Mouse (Mus musculus) ES-E14 (cell line): ENCODE results near the gene Aftph. TPM values are rescaled to one million over a fixed set of nuclear protein-coding genes. Genes with fewer than 3 reads are reported as not detected.

Source experiments
- DNase-seq: peaks from one replicate; pipeline ENCODE4 v3.0.0-alpha.2; 2013; ENCODE audit warnings: low read depth, low spot score
- H3K27ac ChIP-seq: 2 replicates; pipeline ENCODE4 v1.5.1; 2012; ENCODE audit warnings: low read depth, mild to moderate bottlenecking, low read length, moderate library complexity, mixed read lengths; ENCODE audit not compliant: poor library complexity, insufficient read depth, severe bottlenecking
- H3K36me3 ChIP-seq: 2 replicates; pipeline ENCODE4 v1.6.1; 2012; ENCODE audit warnings: mild to moderate bottlenecking, low read length, moderate library complexity, mixed read lengths; ENCODE audit not compliant: control insufficient read depth, poor library complexity, insufficient read depth, severe bottlenecking
- H3K4me1 ChIP-seq, 2 experiments: fragments of 150-350 bp in 1 of 2; sonication (generic) in 1 of 2; 2 replicates each; pipeline ENCODE4 v1.6.1; 2012; ENCODE audit warnings: low read length in 2 of 2, mild to moderate bottlenecking in 1 of 2, mixed read lengths in 1 of 2; ENCODE audit not compliant: control insufficient read depth in 2 of 2, insufficient read depth in 2 of 2, poor library complexity in 1 of 2
- H3K4me3 ChIP-seq, 2 experiments: fragments of 150-350 bp in 1 of 2; sonication (generic) in 1 of 2; 2 replicates each; pipeline ENCODE4 v1.5.1; 2012; ENCODE audit warnings: low read length in 2 of 2, low read depth in 1 of 2, mild to moderate bottlenecking in 1 of 2, mixed read lengths in 1 of 2; ENCODE audit not compliant: insufficient read depth in 1 of 2, poor library complexity in 1 of 2, severe bottlenecking in 1 of 2
- H3K9ac ChIP-seq: 2 replicates; pipeline ENCODE4 v1.6.1; 2012; ENCODE audit warnings: low read depth, mild to moderate bottlenecking, low read length, mixed read lengths; ENCODE audit not compliant: poor library complexity, insufficient read depth, severe bottlenecking
- H3K9me3 ChIP-seq: fragments of 150-350 bp; sonication (generic); 2 replicates; pipeline ENCODE4 v1.6.1; 2012; ENCODE audit warnings: low read depth, mild to moderate bottlenecking, low read length; ENCODE audit not compliant: control insufficient read depth, insufficient read depth
- CHD2 ChIP-seq: IDR thresholded peaks from 2 replicates; pipeline ENCODE4 v1.6.1; 2014; ENCODE audit warnings: mild to moderate bottlenecking, low read depth, low read length, inconsistent platforms
- HCFC1 ChIP-seq: IDR thresholded peaks from 2 replicates; pipeline ENCODE4 v1.6.1; 2012; ENCODE audit warnings: low read length, inconsistent platforms, borderline replicate concordance; ENCODE audit not compliant: insufficient read depth
- MAFK ChIP-seq: IDR thresholded peaks from 2 replicates; pipeline ENCODE4 v1.6.1; 2014; ENCODE audit warnings: mild to moderate bottlenecking, low read depth, low read length, inconsistent platforms; ENCODE audit not compliant: insufficient read depth
- ZC3H11A ChIP-seq: IDR thresholded peaks from 2 replicates; pipeline ENCODE4 v1.6.1; 2012; ENCODE audit warnings: low read depth, mild to moderate bottlenecking, inconsistent platforms, low read length, borderline replicate concordance
- ZNF384 ChIP-seq: IDR thresholded peaks from 2 replicates; pipeline ENCODE4 v1.6.1; 2012; ENCODE audit warnings: low read depth, low read length, inconsistent platforms
- in situ Hi-C, 2 experiments: fragments of 600-800 bp; cut with MboI; formaldehyde crosslinking; loops; one replicate each; pipeline ENCODE4 v1.15.1; 2025; ENCODE audit warnings: low sequenced_read_pairs in 2 of 2, inconsistent platforms in 1 of 2; ENCODE audit not compliant: unreplicated experiment in 2 of 2
- total RNA-seq: library from RNA; depleted of rRNA; stranded (reverse); fragments of 300-350 nt; gene quantifications from 2 replicates; pipeline ENCODE4 v1.2.3, GENCODE M21; 2012

The Aftph gene
- total RNA-seq, 1 experiment: 25.7 TPM

DNA sequence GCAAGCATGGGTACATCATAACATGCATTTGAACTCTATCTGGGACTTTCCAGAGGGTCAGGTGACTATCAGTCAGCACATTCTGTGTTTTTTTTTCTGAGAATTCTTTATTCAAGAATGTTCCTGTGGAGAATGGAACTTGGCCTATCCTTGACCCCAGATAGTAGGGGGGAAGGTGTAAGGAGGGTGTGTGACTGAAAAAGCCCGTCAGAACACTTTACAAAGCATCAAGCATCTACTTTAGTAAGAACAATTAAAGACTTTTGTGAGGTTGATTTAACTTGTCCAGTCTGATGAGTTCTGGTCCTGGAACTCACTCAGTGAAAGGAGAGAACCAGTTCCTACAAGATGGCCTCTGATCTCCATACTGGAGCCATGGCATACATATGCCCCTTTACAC, 43.8 kb upstream of the Aftph start:
- Histone ChIP-seq H3K9ac (no peak overlapping the region), H3K4me1 (no peaks in the 10 kb centered on the region), H3K9me3 (no peaks in the 10 kb centered on the region; the same call in 1 of the 2 replicates), H3K27ac (no peak overlapping the region), H3K36me3 (no peaks in the 10 kb centered on the region), H3K4me3 (no peak overlapping the region)
- no peak for DNase-seq
- in situ Hi-C loops: no loop called here
- TF ChIP-seq ZC3H11A: no peak
- 0 out of 2 replicates have a peak, but pooled peaks have one; percentile 6 for TF ChIP-seq MAFK
- TF ChIP-seq HCFC1: no peak
- 0 out of 2 replicates have a peak, but pooled peaks have one; percentile 10 for TF ChIP-seq ZNF384
- no peak for TF ChIP-seq CHD2

DNA sequence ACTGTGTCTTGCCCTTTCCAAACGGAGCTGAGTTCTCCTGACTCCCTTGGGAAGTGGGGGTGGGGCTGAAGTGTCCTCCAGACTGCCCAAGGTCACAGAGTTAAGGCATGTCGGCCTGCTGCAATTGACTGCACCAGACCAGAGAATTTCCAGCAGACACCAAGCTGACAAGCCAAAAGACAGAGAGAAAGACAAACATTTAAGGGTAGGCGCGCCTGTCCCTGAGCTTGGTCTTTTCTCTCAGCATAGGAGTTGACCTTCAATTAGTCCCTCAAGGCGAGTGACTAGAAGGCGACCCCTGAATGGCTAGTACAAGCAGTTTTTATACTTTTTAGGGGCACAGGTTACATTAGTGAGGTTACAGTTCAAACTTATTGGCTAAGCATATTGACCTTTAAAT, 43.4 kb upstream of the Aftph start:
- H3K36me3 ChIP-seq: no peaks in the 10 kb centered on the region
- in situ Hi-C loops: no loop called here
- no peak overlapping the region for H3K27ac ChIP-seq
- no peak overlapping the region for H3K9ac ChIP-seq
- H3K4me1 ChIP-seq: no peaks in the 10 kb centered on the region
- no peaks in the 10 kb centered on the region; the same call in 1 of the 2 replicates for H3K9me3 ChIP-seq
- no peak for DNase-seq
- no peak overlapping the region for H3K4me3 ChIP-seq
- TF ChIP-seq CHD2 (no peak), ZNF384 (no peak), HCFC1 (no peak)

DNA sequence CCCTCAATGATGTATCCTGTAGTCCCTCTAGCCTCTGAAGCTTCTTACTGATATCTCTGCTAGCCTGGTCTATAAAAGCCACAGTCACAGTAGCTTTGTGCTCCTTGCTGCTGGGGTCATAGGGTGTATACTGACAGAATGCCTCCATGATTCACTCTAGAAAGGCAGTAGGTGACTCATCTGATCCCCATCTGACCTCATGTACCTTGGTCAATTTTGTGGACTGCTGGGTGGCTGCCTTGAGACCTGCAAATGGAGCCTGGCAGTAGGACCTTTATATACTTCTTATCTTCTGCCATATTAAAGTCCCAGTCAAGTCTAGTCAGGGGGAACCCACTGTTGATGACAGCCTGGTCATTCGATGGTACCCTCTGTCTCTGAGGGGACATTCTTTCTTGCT, 42.1 kb upstream of the Aftph start:
- Histone ChIP-seq H3K4me3 (no peak overlapping the region), H3K36me3 (no peaks in the 10 kb centered on the region), H3K9me3 (no peaks in the 10 kb centered on the region; the same call in 1 of the 2 replicates), H3K9ac (no peak overlapping the region), H3K27ac (no peak overlapping the region), H3K4me1 (no peaks in the 10 kb centered on the region)
- in situ Hi-C loops: no loop called here
- DNase-seq: no peak
- TF ChIP-seq ZNF384 (no peak), ZC3H11A (no peak), CHD2 (no peak), MAFK (no peak), HCFC1 (no peak)

DNA sequence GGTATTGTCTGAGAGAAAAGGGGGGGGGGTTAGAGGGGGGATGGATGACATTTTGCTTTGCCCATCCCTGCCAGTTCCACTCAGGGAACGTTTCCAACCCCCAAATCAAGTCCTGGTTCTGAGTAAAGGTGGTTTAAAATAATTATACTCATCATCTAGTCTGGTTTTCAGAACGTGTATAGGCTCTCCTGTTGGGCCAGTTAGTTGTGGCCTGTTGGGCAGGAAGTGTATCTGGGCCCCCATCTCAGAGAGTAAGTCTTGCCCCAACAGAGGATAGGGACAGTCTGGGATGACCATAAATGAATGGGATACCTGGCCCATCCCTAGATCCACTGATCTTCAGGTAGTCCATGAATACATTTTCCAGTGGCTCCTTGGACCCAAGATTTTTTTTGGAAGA, 41.2 kb upstream of the Aftph start:
- Histone ChIP-seq H3K36me3 (no peaks in the 10 kb centered on the region), H3K27ac (no peak overlapping the region), H3K9me3 (no peaks in the 10 kb centered on the region; the same call in 1 of the 2 replicates), H3K9ac (no peak overlapping the region), H3K4me1 (no peaks in the 10 kb centered on the region), H3K4me3 (no peak overlapping the region)
- no peak for DNase-seq
- in situ Hi-C loops: no loop called here
- TF ChIP-seq MAFK: no peak
- TF ChIP-seq CHD2: no peak
- TF ChIP-seq ZC3H11A: no peak
- TF ChIP-seq ZNF384: no peak
- no peak for TF ChIP-seq HCFC1

DNA sequence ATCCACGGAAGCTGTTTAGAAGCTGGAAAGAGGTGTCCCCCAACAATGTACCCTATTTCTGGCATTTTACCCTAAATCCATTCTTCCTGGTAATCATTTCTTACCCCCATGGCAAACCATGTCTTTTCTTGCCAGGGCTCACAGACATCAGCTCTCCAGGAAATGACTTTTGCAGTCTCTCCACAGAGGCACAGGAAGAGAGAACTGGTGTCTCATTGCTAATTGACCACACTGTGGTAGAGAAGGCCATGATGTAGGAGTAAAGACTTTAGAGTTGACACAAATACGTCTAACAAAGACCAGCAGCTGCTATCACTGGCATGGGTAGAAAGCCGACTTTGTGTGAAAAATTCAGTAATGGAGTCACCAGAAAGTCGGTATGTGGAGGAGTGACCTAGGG, 38.9 kb upstream of the Aftph start:
- no peak for TF ChIP-seq HCFC1
- no peak for TF ChIP-seq MAFK
- TF ChIP-seq CHD2: no peak
- no peak for TF ChIP-seq ZC3H11A
- no peak for TF ChIP-seq ZNF384
- Histone ChIP-seq H3K9ac (no peak overlapping the region), H3K9me3 (no peaks in the 10 kb centered on the region), H3K36me3 (no peaks in the 10 kb centered on the region), H3K4me3 (no peak overlapping the region), H3K4me1 (no peaks in the 10 kb centered on the region), H3K27ac (no peak overlapping the region)
- DNase-seq: no peak
- in situ Hi-C loops: no loop called here
